Mouse (Mus musculus) midbrain, embryonic 11.5 days (tissue): Measurements from ENCODE around the gene Cfap44. TPM values are rescaled to one million over a fixed set of nuclear protein-coding genes. Genes with fewer than 3 reads are reported as not detected.

Source experiments
- ATAC-seq: fragments of 200-750 bp; cut with Nextera tagmentation; 2 replicates; pipeline ENCODE4 v1.8.0; 2017; ENCODE audit warnings: moderate TSS enrichment, moderate library complexity; ENCODE audit not compliant: low FRiP score
- DNase-seq: peaks from one replicate; pipeline ENCODE4 v3.0.0; 2015; ENCODE audit warnings: low spot score; ENCODE audit errors: missing footprints
- H3K27ac ChIP-seq: fragments of 300-500 bp; sonication (generic); 2 replicates; pipeline ENCODE4 v1.5.1; 2014; ENCODE audit warnings: low read depth, low read length
- H3K27me3 ChIP-seq: fragments of 300-500 bp; sonication (generic); 2 replicates; pipeline ENCODE4 v1.6.1; 2014; ENCODE audit warnings: mild to moderate bottlenecking, low read length, moderate library complexity, mixed read lengths; ENCODE audit not compliant: control insufficient read depth, insufficient read depth
- H3K36me3 ChIP-seq: fragments of 300-500 bp; sonication (generic); 2 replicates; pipeline ENCODE4 v1.6.1; 2014; ENCODE audit warnings: mild to moderate bottlenecking, low read length, moderate library complexity, mixed read lengths; ENCODE audit not compliant: control insufficient read depth, insufficient read depth
- H3K4me1 ChIP-seq: fragments of 300-500 bp; sonication (generic); 2 replicates; pipeline ENCODE4 v1.6.1; 2014; ENCODE audit warnings: low read length; ENCODE audit not compliant: control insufficient read depth, insufficient read depth
- H3K4me2 ChIP-seq: fragments of 300-500 bp; sonication (generic); 2 replicates; pipeline ENCODE4 v1.6.1; 2014; ENCODE audit warnings: mild to moderate bottlenecking, moderate library complexity
- H3K4me3 ChIP-seq: fragments of 300-500 bp; sonication (generic); 2 replicates; pipeline ENCODE4 v1.5.1; 2014; ENCODE audit warnings: low read depth, low read length
- H3K9ac ChIP-seq: fragments of 300-500 bp; sonication (generic); 2 replicates; pipeline ENCODE4 v1.6.1; 2014; ENCODE audit warnings: low read length
- H3K9me3 ChIP-seq: fragments of 300-500 bp; sonication (generic); 2 replicates; pipeline ENCODE4 v1.6.1; 2016; ENCODE audit warnings: low read length; ENCODE audit not compliant: control insufficient read depth
- WGBS: fragments of 180-500 bp; shearing (Covaris S2); extraction: QIAGEN DNeasy Blood & Tissue Kit; methylation state at CpG from one replicate; pipeline ENCODE4 v1.1.7; 2014; 5-methylcytosine and 5-hydroxymethylcytosine counted together
- polyA plus RNA-seq: library from polyadenylated mRNA; unstranded; fragments of >200 nt; fragmentation: Nextera tagmentation; extraction: Ambion mirVana; gene quantifications from 2 replicates; pipeline ENCODE4 v1.2.1, GENCODE M21; 2014

Cfap44 gene
- polyA plus RNA-seq, 1 experiment from 2014 or later = 0.89 TPM

DNA sequence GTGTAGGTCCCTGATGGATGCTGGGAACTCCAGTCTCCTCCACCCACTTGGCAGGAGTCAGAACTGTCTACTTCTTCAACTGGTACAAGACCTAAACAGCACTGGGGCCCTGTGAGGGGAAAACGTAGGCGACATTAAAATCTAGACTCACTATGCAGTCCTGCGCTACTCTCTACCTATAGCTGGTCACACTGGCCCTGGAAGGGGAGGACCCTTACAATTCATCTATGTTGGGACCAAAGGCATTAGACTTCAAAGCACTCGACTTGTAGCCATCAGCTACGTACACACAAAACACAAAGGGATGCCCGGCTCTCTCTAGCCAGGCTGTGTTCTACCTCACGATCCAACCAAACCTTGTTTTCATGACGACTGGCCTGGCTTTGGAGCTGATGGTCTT lies 91.1 kb downstream of the Cfap44 start:
- Histone ChIP-seq H3K9me3 (no peaks in the 10 kb centered on the region), H3K4me1 (peaks cover 5% of the 10 kb centered on the region; the same call in 1 of the 2 replicates), H3K27ac (no peak overlapping the region), H3K36me3 (peaks cover 24% of the 10 kb centered on the region; the same call in 1 of the 2 replicates), H3K4me2 (no peak overlapping the region), H3K27me3 (no peaks in the 10 kb centered on the region), H3K4me3 (no peak overlapping the region), H3K9ac (no peak overlapping the region)
- ATAC-seq = no peak
- WGBS = 79% methylated on average over 8 of the region's 8 CpGs
- no peak for DNase-seq

DNA sequence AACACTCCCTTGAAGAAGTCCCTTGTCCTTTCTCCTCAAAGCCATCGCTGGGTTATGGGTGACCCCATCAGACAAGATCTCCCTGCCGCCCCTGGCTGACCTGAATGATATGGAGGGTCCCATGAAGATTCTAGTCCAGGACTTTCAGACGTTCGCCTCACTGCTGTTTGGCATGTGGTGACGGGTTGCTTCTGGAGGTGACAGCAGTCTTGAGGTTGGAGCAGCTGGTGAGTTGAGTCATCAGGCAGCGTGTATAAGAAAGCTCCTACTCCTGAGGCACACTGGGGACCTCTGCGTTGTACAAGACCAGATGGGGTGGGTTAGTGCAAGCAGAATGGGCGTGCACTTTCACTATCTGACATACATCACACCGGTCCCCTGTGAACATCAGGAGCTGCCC lies 92.0 kb downstream of the Cfap44 start:
- Histone ChIP-seq H3K4me3 (no peak overlapping the region), H3K9ac (no peak overlapping the region), H3K27ac (no peak overlapping the region), H3K4me1 (peaks cover 5% of the 10 kb centered on the region; the same call in 1 of the 2 replicates), H3K4me2 (no peak overlapping the region), H3K9me3 (no peaks in the 10 kb centered on the region), H3K27me3 (no peaks in the 10 kb centered on the region), H3K36me3 (peaks cover 29% of the 10 kb centered on the region; the same call in 1 of the 2 replicates)
- DNase-seq (no peak), ATAC-seq (no peak)
- WGBS = 88% methylated on average over 9 of the region's 9 CpGs

DNA sequence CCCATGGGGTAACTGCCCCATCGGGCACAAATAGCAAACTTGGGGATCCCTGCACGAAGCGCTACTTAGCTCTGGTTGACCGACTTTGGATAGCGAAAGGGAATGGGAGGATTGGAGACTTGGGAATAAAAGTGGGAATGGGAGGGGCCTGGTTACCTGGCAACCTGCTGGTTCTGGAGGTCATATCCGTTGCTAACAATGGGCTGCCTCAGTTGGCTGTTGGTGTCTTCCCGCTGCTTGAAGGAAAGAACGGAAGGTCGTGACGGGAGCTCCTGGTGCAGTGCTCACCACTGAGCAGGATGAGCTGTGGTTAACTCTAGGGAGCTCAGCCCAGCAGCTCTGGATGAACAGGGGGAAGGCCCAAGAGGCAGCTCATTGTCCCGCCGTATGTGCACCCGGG lies 92.6 kb downstream of the Cfap44 start:
- Histone ChIP-seq H3K4me2 (no peak overlapping the region), H3K9ac (no peak overlapping the region), H3K27me3 (no peaks in the 10 kb centered on the region), H3K4me1 (peaks cover 5% of the 10 kb centered on the region; the same call in 1 of the 2 replicates), H3K9me3 (no peaks in the 10 kb centered on the region), H3K36me3 (peaks cover 29% of the 10 kb centered on the region; the same call in 1 of the 2 replicates), H3K27ac (no peak overlapping the region; the same call in 1 of the 2 replicates), H3K4me3 (no peak overlapping the region)
- DNase-seq = peak; percentile 81
- no peak for ATAC-seq
- WGBS = 64% methylated on average over 13 of the region's 13 CpGs

DNA sequence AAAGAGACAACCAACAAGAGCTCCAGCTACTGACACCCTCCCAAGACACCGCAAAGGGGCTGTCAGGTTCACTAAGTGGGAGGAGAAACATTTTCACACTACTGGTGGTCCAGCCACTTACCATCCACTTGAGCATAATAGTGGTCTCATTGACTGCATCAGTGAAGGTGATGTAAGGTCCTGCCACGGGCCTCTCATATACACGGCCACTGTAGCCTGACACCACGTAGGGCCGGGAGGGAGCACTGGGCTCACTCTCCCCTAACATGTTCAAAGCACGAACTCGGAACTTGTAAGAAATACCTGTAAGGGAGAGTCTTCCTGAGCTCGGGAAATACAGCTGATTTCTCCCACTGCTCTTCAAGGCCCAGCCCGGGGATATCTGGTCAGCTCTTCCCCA lies 96.5 kb downstream of the Cfap44 start:
- ATAC-seq (no peak), DNase-seq (no peak)
- 94% methylated on average over 9 of the region's 9 CpGs for WGBS
- Histone ChIP-seq H3K4me1 (peaks cover 5% of the 10 kb centered on the region; the same call in 1 of the 2 replicates), H3K9me3 (no peaks in the 10 kb centered on the region), H3K36me3 (peaks cover 35% of the 10 kb centered on the region), H3K4me3 (no peak overlapping the region), H3K9ac (no peak overlapping the region), H3K4me2 (no peak overlapping the region), H3K27me3 (no peaks in the 10 kb centered on the region), H3K27ac (no peak overlapping the region)

DNA sequence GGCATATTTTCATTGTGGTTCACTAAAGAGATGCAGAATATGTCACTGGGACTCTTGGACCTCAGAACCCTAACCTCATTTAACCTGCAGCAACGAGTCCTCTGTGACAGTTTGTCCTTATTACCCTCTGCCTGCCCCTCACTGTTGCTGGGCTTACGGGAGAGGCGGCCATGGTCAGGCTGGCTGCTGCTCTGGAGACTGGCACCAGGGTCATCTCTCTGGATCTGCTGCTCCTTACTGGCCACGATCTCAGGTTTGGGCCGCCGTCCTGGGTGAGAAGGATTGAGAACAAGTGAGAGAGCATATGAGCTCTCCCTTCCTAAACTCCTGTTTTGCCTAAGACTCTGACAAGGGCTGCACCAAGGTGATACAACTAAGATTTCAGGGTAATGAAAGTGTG lies 97.6 kb downstream of the Cfap44 start:
- no peak overlapping the region for H3K27ac ChIP-seq
- H3K4me2 ChIP-seq = no peak overlapping the region
- no peak overlapping the region for H3K4me3 ChIP-seq
- no peak for DNase-seq
- ATAC-seq = no peak
- H3K9ac ChIP-seq = no peak overlapping the region
- H3K36me3 ChIP-seq = peaks cover 29% of the 10 kb centered on the region
- H3K27me3 ChIP-seq = no peaks in the 10 kb centered on the region
- H3K9me3 ChIP-seq = no peaks in the 10 kb centered on the region
- no peaks in the 10 kb centered on the region for H3K4me1 ChIP-seq
- WGBS = 95% methylated on average over 6 of the region's 6 CpGs

DNA sequence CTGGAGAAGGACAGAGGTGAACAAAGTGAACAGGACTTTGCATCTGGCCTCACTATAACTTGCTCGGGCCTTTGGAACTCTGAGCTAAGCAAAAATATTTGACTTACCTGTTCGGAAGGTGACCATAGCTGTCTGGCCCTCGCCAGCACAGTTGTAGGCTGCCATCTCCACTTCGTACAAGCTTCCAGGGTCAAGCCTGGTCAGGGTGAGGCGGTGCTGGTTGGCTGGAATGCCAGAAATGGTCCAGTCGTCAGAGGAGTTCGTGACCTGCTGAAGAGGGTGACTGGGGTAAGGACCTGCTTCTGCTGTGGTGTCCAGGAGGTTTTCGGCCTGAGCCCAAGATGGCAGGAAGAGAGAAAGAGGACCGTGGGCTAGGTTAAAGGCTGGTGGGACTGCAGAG lies 98.1 kb downstream of the Cfap44 start:
- no peaks in the 10 kb centered on the region for H3K9me3 ChIP-seq
- ATAC-seq (no peak), DNase-seq (peak; percentile 80)
- no peak overlapping the region for H3K4me3 ChIP-seq
- peaks cover 25% of the 10 kb centered on the region for H3K36me3 ChIP-seq
- WGBS = 80% methylated on average over 9 of the region's 9 CpGs
- no peaks in the 10 kb centered on the region for H3K4me1 ChIP-seq
- no peak overlapping the region for H3K27ac ChIP-seq
- no peak overlapping the region for H3K9ac ChIP-seq
- H3K4me2 ChIP-seq = no peak overlapping the region
- no peaks in the 10 kb centered on the region for H3K27me3 ChIP-seq

DNA sequence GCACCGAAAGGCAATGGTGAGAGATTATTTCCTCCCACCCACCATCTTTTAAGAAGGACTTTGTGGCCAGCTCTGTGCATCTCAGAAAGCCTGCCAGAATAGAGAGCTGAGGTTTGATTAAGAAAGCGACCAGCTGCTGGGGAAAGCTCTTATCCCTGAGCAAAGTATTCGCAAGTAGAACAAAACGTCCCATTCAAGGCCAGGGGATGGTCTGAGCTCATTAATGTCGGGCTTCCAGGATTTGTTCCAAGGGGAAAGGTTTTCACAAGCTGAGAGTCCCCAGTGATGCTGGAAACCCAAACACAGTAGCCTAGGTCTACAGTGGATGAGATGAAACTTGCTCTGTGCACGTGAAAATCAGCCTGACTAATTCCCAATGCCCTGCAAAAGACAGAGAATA lies 99.3 kb downstream of the Cfap44 start:
- Histone ChIP-seq H3K27me3 (no peaks in the 10 kb centered on the region), H3K4me2 (no peak overlapping the region), H3K9ac (no peak overlapping the region), H3K9me3 (no peaks in the 10 kb centered on the region), H3K4me3 (no peak overlapping the region), H3K36me3 (peaks cover 37% of the 10 kb centered on the region), H3K27ac (peak overlapping the region; percentile 17; the same call in 1 of the 2 replicates), H3K4me1 (no peaks in the 10 kb centered on the region)
- ATAC-seq (no peak), DNase-seq (no peak)
- WGBS = 26% methylated on average over 6 of the region's 6 CpGs

DNA sequence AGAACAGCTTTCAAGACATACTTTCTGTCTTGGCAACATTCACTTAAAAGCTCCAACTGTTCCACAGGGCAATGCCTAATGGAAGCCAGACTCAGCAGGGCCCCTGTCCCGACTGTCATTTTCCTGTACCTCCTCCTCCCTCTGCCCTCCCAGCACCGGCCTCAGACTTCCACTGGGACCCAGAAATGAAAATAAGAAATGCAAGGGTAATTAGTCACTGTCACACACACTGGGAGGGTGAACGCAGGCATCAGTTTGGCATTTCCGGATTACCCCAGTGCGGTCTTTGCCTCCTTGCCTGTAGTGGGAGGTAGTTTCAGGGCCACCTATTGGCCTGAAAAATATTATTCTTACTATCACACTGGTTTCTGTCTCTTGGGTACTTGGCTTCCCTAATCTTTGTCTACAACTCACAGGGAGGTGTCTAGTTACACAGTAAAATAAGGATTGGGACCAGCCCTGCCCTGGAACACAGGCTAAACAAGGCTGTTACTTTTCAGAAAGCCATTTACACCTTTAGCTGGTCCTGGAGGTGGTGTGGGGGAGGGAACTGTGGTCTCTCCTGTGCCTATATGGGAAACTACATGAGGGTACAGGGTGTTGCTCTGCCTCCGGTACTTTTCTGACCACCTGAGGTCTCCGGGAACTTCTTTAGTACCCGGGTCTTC lies 100.0 kb downstream of the Cfap44 start:
- DNase-seq (no peak), ATAC-seq (no peak)
- 67% methylated on average over 8 of the region's 8 CpGs for whole genome bisulfite sequencing
- Histone ChIP-seq H3K4me1 (no peaks in the 10 kb centered on the region), H3K4me3 (no peak overlapping the region), H3K9ac (no peak overlapping the region), H3K4me2 (no peak overlapping the region), H3K27ac (no peak overlapping the region), H3K36me3 (peaks cover 40% of the 10 kb centered on the region), H3K27me3 (no peaks in the 10 kb centered on the region), H3K9me3 (no peaks in the 10 kb centered on the region)

DNA sequence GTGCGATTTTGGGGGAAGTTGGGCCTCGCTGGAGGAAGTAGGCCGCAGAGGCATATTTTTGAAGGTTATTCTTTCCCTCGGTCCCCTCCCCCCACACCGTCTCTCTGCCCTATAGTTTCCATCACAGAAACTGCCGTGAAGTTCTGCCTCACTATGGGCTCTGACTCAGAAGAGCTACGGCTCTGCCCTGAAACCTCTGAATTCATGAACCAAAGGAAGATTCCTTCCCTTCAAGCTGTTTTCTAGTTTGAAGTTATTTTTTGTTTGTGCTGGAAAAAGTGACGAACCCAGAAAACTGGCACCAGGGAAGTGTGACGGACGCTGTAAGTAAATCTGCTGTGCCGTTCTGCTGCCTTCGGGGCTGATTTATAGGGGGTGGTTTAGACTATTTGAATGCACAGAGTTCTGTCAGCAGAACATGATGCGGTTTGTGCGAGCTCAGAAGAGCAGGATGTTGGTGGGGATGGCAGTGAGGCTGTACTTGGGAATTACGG lies 102.4 kb downstream of the Cfap44 start:
- no peaks in the 10 kb centered on the region for H3K27me3 ChIP-seq
- ATAC-seq = no peak
- peaks cover 52% of the 10 kb centered on the region for H3K36me3 ChIP-seq

More for the DNA sequence above, 102.4 kb downstream of the Cfap44 start:
- no peak overlapping the region for H3K27ac ChIP-seq
- H3K9ac ChIP-seq = no peak overlapping the region
- H3K9me3 ChIP-seq = no peaks in the 10 kb centered on the region
- 91% methylated on average over 15 of the region's 15 CpGs for WGBS
- no peaks in the 10 kb centered on the region for H3K4me1 ChIP-seq
- no peak for DNase-seq
- no peak overlapping the region for H3K4me3 ChIP-seq
- no peak overlapping the region for H3K4me2 ChIP-seq
